8 mouse cellular contexts compared by ENCODE assay signal in the genomic region with DNA sequence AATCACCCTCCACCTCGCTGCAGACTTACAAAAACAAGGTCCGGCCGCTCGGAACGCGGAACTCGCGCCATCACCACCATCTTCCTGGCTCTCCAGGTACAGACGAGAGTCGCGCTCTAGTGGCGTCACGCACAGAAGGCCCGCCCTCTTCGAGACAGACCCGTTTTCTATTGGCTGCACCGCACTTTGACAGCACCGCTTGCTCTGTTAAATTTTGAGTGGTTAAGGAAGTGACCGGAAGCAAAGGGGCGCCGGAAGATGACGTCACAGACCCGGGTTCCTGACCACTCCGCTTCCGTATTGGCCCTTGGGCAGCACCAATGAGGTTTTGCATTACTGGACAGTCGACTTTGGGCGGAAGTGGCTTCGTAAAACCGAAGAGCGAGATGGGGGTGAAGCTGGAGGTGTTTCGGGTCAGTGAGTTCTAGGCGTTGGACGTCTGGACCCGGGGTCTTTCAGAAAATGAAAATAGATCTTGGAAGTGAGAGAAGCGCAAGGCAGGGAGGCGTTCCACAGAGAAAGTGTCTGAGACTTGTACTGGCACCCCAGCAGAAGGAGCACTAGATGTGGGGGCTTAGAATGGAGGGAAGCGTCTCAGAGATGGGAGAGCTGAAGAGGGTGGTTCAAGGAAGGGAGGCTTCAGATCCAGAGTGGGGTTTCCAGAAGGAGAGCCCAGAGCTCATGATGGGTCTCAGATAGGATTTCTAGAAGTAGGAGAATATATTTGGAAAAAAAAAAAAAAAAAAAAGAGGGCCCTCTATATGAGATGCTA. TPM values are rescaled to one million over a fixed set of nuclear protein-coding genes. Genes with fewer than 3 reads are reported as not detected.
DNase-seq lines count a peak whose midpoint lies in the region; ATAC-seq lines count a peak whose summit lies in the region.

A gene (minus strand): TSS at position 118 of the 772 bp plus-strand sequence.
A gene (plus strand): TSS at position 350 of the 772 bp plus-strand sequence.

- peaks cover 18% of the 10 kb centered on the region for H3K36me3 ChIP-seq in hindbrain, embryonic 15.5 days

- peak within 1 kb of the TSS; percentile 75 for H3K4me2 ChIP-seq in hindbrain, embryonic 15.5 days

- peak; percentile 98 for DNase-seq in T-cell, adult 2 months (ENCODE audit: low spot score)
- DNase-seq in cerebellum, postnatal 36 days, result peak; percentile 99
- peak; percentile 99 to 100 for DNase-seq in frontal cortex, postnatal 36 days (ENCODE audit: low spot score in 2 of 2)
- DNase-seq in left cerebral cortex, adult 11 months (ENCODE audit: low spot score), result peak; percentile 99
- peak; percentile 99 for DNase-seq in lung, postnatal 4 days
- peak; percentile 100 for DNase-seq in retina, postnatal 7 days (ENCODE audit: low read depth, low spot score)
- DNase-seq in urinary bladder, adult 2 months (ENCODE audit: low spot score), result peak; percentile 88

- peak within 1 kb of the TSS; percentile 63 for H3K9ac ChIP-seq in hindbrain, embryonic 15.5 days

- peak within 1 kb of the TSS; percentile 61 for H3K4me3 ChIP-seq in hindbrain, embryonic 15.5 days

- WGBS in hindbrain, embryonic 15.5 days, result under 1% methylated on average over 37 of the region's 37 CpGs

- no peaks in the 10 kb centered on the region for H3K27me3 ChIP-seq in hindbrain, embryonic 15.5 days

- H3K4me1 ChIP-seq in hindbrain, embryonic 15.5 days (replicated peaks), result peaks cover 25% of the 10 kb centered on the region

- H3K27ac ChIP-seq in hindbrain, embryonic 15.5 days (replicated peaks), result no peak within 1 kb of the TSS; the same call in 1 of the 2 replicates

- ATAC-seq in hindbrain, embryonic 15.5 days (ENCODE audit: low FRiP score, low read depth), result peak; percentile 96

- no peaks in the 10 kb centered on the region for H3K9me3 ChIP-seq in hindbrain, embryonic 15.5 days

RNA-seq across cellular contexts. Expression of the first gene that starts in this region (rescaled TPM):
- 46.3 and 49.9 TPM in 2 replicates for polyA plus RNA-seq in hindbrain, embryonic 15.5 days (2015; fragmentation: Nextera tagmentation; extraction: Ambion mirVana)
- 45.0 and 54.9 TPM in 2 replicates for polyA plus RNA-seq in urinary bladder, adult 2 months (2012; rRNA removed)

RNA-seq across cellular contexts. Expression of the second gene that starts in this region (rescaled TPM):
- 83.4 and 97.2 TPM in 2 replicates for polyA plus RNA-seq in hindbrain, embryonic 15.5 days (2015; fragmentation: Nextera tagmentation; extraction: Ambion mirVana)
- polyA plus RNA-seq in urinary bladder, adult 2 months (2012; rRNA removed), result 65.2 and 71.8 TPM in 2 replicates
